Mouse (Mus musculus) hindbrain, embryonic 14.5 days (tissue): ENCODE results near the gene Gm36028. TPM values are rescaled to one million over a fixed set of nuclear protein-coding genes. Genes with fewer than 3 reads are reported as not detected.

Source experiments
- ATAC-seq: fragments of 200-750 bp; cut with Nextera tagmentation; 2 replicates; pipeline ENCODE4 v1.8.0; 2017; ENCODE audit warnings: moderate number of reproducible peaks, mild to moderate bottlenecking, moderate TSS enrichment, moderate library complexity; ENCODE audit not compliant: low FRiP score
- DNase-seq: peaks from one replicate; pipeline ENCODE4 v3.0.0-alpha.2; 2015; ENCODE audit warnings: low spot score
- H3K27ac ChIP-seq: fragments of 300-500 bp; sonication (generic); 2 replicates; pipeline ENCODE4 v1.5.1; 2014; ENCODE audit warnings: mild to moderate bottlenecking, moderate library complexity
- H3K27me3 ChIP-seq: fragments of 300-500 bp; sonication (generic); 2 replicates; pipeline ENCODE4 v1.6.1; 2014; ENCODE audit warnings: mild to moderate bottlenecking, low read length, mixed read lengths; ENCODE audit not compliant: control insufficient read depth, insufficient read depth
- H3K36me3 ChIP-seq: fragments of 300-500 bp; sonication (generic); replicated peaks from 2 replicates; pipeline ENCODE4 v1.6.1; 2014; ENCODE audit not compliant: control insufficient read depth, insufficient read depth
- H3K4me1 ChIP-seq: fragments of 300-500 bp; sonication (generic); replicated peaks from 2 replicates; pipeline ENCODE4 v1.6.1; 2014; ENCODE audit warnings: antibody characterized with exemption, low read length, mixed read lengths; ENCODE audit not compliant: control insufficient read depth, insufficient read depth
- H3K4me2 ChIP-seq: fragments of 300-500 bp; sonication (generic); replicated peaks from 2 replicates; pipeline ENCODE4 v1.6.1; 2014; ENCODE audit warnings: mild to moderate bottlenecking, moderate library complexity
- H3K4me3 ChIP-seq: fragments of 300-500 bp; sonication (generic); replicated peaks from 2 replicates; pipeline ENCODE4 v1.5.1; 2014; ENCODE audit warnings: mild to moderate bottlenecking, low read length
- H3K9ac ChIP-seq: fragments of 300-500 bp; sonication (generic); 2 replicates; pipeline ENCODE4 v1.6.1; 2014
- H3K9me3 ChIP-seq: fragments of 300-500 bp; sonication (generic); 2 replicates; pipeline ENCODE4 v1.6.1; 2016; ENCODE audit warnings: low read length; ENCODE audit not compliant: control insufficient read depth
- WGBS: fragments of 180-500 bp; shearing (Covaris S2); extraction: QIAGEN DNeasy Blood & Tissue Kit; methylation state at CpG from one replicate; pipeline ENCODE4 v1.1.7; 2014; 5-methylcytosine and 5-hydroxymethylcytosine counted together
- polyA plus RNA-seq: library from polyadenylated mRNA; unstranded; fragments of >200 nt; fragmentation: Nextera tagmentation; extraction: Ambion mirVana; gene quantifications from 2 replicates; pipeline ENCODE4 v1.2.1, GENCODE M21; 2014

The Gm36028 gene
- polyA plus RNA-seq, 1 experiment from 2014 or later: not detected

GRCm38 (mm10) chr16:37847081-37847480 lies 13.9 kb downstream of the Gm36028 start:
- Histone ChIP-seq H3K27me3 (no peaks in the 10 kb centered on the region), H3K36me3 (no peaks in the 10 kb centered on the region), H3K27ac (no peak overlapping the region), H3K4me2 (no peak overlapping the region), H3K4me1 (no peaks in the 10 kb centered on the region), H3K4me3 (no peak overlapping the region), H3K9me3 (no peaks in the 10 kb centered on the region), H3K9ac (no peak overlapping the region)
- DNase-seq (no peak), ATAC-seq (no peak)
- WGBS: 92% methylated on average over 3 of the region's 3 CpGs

GRCm38 (mm10) chr16:37845202-37845925 lies 15.6 kb downstream of the Gm36028 start:
- no peak overlapping the region for H3K27ac ChIP-seq
- no peak overlapping the region for H3K9ac ChIP-seq
- DNase-seq (no peak), ATAC-seq (no peak)
- no peak overlapping the region for H3K4me3 ChIP-seq
- no peaks in the 10 kb centered on the region for H3K27me3 ChIP-seq
- H3K4me2 ChIP-seq: no peak overlapping the region
- H3K9me3 ChIP-seq: no peaks in the 10 kb centered on the region
- no peaks in the 10 kb centered on the region for H3K36me3 ChIP-seq
- 89% methylated on average over 7 of the region's 7 CpGs for WGBS
- no peaks in the 10 kb centered on the region for H3K4me1 ChIP-seq

GRCm38 (mm10) chr16:37843740-37844139 lies 17.2 kb downstream of the Gm36028 start:
- H3K4me3 ChIP-seq: no peak overlapping the region
- no peak overlapping the region for H3K9ac ChIP-seq
- ATAC-seq (no peak), DNase-seq (no peak)
- H3K4me2 ChIP-seq: no peak overlapping the region
- 90% methylated on average over 12 of the region's 12 CpGs for WGBS
- H3K36me3 ChIP-seq: no peaks in the 10 kb centered on the region
- no peaks in the 10 kb centered on the region for H3K9me3 ChIP-seq
- no peak overlapping the region for H3K27ac ChIP-seq
- no peaks in the 10 kb centered on the region for H3K27me3 ChIP-seq
- no peaks in the 10 kb centered on the region for H3K4me1 ChIP-seq

GRCm38 (mm10) chr16:37842439-37842838 lies 18.5 kb downstream of the Gm36028 start:
- DNase-seq (no peak), ATAC-seq (no peak)
- H3K4me3 ChIP-seq: no peak overlapping the region
- H3K9ac ChIP-seq: no peak overlapping the region
- no peaks in the 10 kb centered on the region for H3K9me3 ChIP-seq
- no peaks in the 10 kb centered on the region for H3K36me3 ChIP-seq
- H3K27ac ChIP-seq: no peak overlapping the region
- no peaks in the 10 kb centered on the region for H3K4me1 ChIP-seq
- 86% methylated on average over 2 of the region's 2 CpGs for WGBS
- H3K4me2 ChIP-seq: no peak overlapping the region
- no peaks in the 10 kb centered on the region for H3K27me3 ChIP-seq

- H3K27me3 ChIP-seq: no peaks in the 10 kb centered on the region
- H3K4me2 ChIP-seq: no peak overlapping the region
- H3K9me3 ChIP-seq: no peaks in the 10 kb centered on the region
- WGBS: 81% methylated on average over 3 of the region's 3 CpGs
- ATAC-seq: no peak
- peaks cover 3% of the 10 kb centered on the region; the same call in 1 of the 2 replicates for H3K36me3 ChIP-seq
- DNase-seq: no peak
- H3K9ac ChIP-seq: no peak overlapping the region
- H3K4me1 ChIP-seq: no peaks in the 10 kb centered on the region
- H3K27ac ChIP-seq: no peak overlapping the region
- no peak overlapping the region for H3K4me3 ChIP-seq
These were observed 23.4 kb downstream of the Gm36028 start for GRCm38 (mm10) chr16:37837571-37837970.

GRCm38 (mm10) chr16:37831041-37831440 lies 29.9 kb downstream of the Gm36028 start:
- Histone ChIP-seq H3K4me1 (no peaks in the 10 kb centered on the region), H3K27me3 (no peaks in the 10 kb centered on the region), H3K4me2 (no peak overlapping the region), H3K27ac (no peak overlapping the region), H3K9me3 (no peaks in the 10 kb centered on the region), H3K4me3 (no peak overlapping the region), H3K9ac (no peak overlapping the region), H3K36me3 (peaks cover 28% of the 10 kb centered on the region; the same call in 1 of the 2 replicates)
- ATAC-seq: no peak
- DNase-seq: no peak
- 82% methylated on average over 7 of the region's 7 CpGs for WGBS

GRCm38 (mm10) chr16:37826286-37826685 lies 34.7 kb downstream of the Gm36028 start:
- ATAC-seq (no peak), DNase-seq (no peak)
- Histone ChIP-seq H3K4me1 (no peaks in the 10 kb centered on the region), H3K4me3 (no peak overlapping the region), H3K27ac (no peak overlapping the region), H3K9ac (no peak overlapping the region), H3K27me3 (no peaks in the 10 kb centered on the region), H3K4me2 (no peak overlapping the region), H3K9me3 (no peaks in the 10 kb centered on the region), H3K36me3 (peaks cover 51% of the 10 kb centered on the region)
- 93% methylated on average over 3 of the region's 3 CpGs for WGBS

- Histone ChIP-seq H3K4me1 (no peaks in the 10 kb centered on the region), H3K36me3 (peaks cover 62% of the 10 kb centered on the region), H3K4me2 (no peak overlapping the region), H3K27ac (no peak overlapping the region), H3K4me3 (no peak overlapping the region), H3K9me3 (no peaks in the 10 kb centered on the region), H3K9ac (no peak overlapping the region), H3K27me3 (no peaks in the 10 kb centered on the region)
- 88% methylated on average over 12 of the region's 12 CpGs for WGBS
- no peak for ATAC-seq
- DNase-seq: no peak
These were observed 36.0 kb downstream of the Gm36028 start for GRCm38 (mm10) chr16:37824778-37825505.

GRCm38 (mm10) chr16:37823949-37824348 lies 37.0 kb downstream of the Gm36028 start:
- no peak for ATAC-seq
- H3K4me2 ChIP-seq: no peak overlapping the region
- H3K27ac ChIP-seq: no peak overlapping the region
- DNase-seq: no peak
- WGBS: 84% methylated on average over 5 of the region's 5 CpGs
- no peaks in the 10 kb centered on the region for H3K4me1 ChIP-seq
- no peaks in the 10 kb centered on the region for H3K27me3 ChIP-seq
- no peak overlapping the region for H3K9ac ChIP-seq
- H3K4me3 ChIP-seq: no peak overlapping the region
- no peaks in the 10 kb centered on the region for H3K9me3 ChIP-seq
- peaks cover 58% of the 10 kb centered on the region for H3K36me3 ChIP-seq
